8 mouse cellular contexts compared by ENCODE assay signal in genomic region chr15:102670767-102671575, GRCm38 (mm10). TPM values are rescaled to one million over a fixed set of nuclear protein-coding genes. Genes with fewer than 3 reads are reported as not detected.
DNase-seq lines count a peak whose midpoint lies in the region; ATAC-seq lines count a peak whose summit lies in the region.

No protein-coding gene starts in this region.

- no peaks in the 10 kb centered on the region for H3K27me3 ChIP-seq in hindbrain, embryonic 16.5 days (replicated peaks; ENCODE audit: control insufficient read depth, insufficient read depth, low read length)

- peak overlapping the region; percentile 97 for H3K27ac ChIP-seq in hindbrain, embryonic 16.5 days (ENCODE audit: low read depth, low read length)
- H3K27ac ChIP-seq in macrophage, result peak overlapping the region; percentile 71

- peak overlapping the region; percentile 83 for H3K9ac ChIP-seq in hindbrain, embryonic 16.5 days (ENCODE audit: low read depth, low read length)

- DNase-seq in R1 (ENCODE audit: low read depth, low spot score), result peak; percentile 100
- DNase-seq in cerebellum, postnatal 25 days, result peak; percentile 100
- DNase-seq in frontal cortex, postnatal 36 days (ENCODE audit: low spot score in 2 of 2), result peak; percentile 95 to 97
- DNase-seq in left cerebral cortex, adult 18-20 months (ENCODE audit: low spot score in 2 of 2), result peak; percentile 94 to 97
- DNase-seq in right cerebral cortex, adult 18-20 months, result peak; percentile 98
- DNase-seq in urinary bladder, postnatal 10 days (ENCODE audit: low spot score), result peak; percentile 88

- WGBS in hindbrain, embryonic 16.5 days, result under 1% methylated on average over 53 of the region's 53 CpGs
- 1% methylated on average over 50 of the region's 53 CpGs for WGBS in macrophage (ENCODE audit: missing documents)

- no peaks in the 10 kb centered on the region for H3K9me3 ChIP-seq in hindbrain, embryonic 16.5 days (ENCODE audit: control insufficient read depth, low read length)

- H3K4me2 ChIP-seq in hindbrain, embryonic 16.5 days (ENCODE audit: low read length), result peak overlapping the region; percentile 74

- H3K4me1 ChIP-seq in hindbrain, embryonic 16.5 days (ENCODE audit: control insufficient read depth, insufficient read depth, low read depth, low read length), result peaks cover 24% of the 10 kb centered on the region

- ATAC-seq in hindbrain, embryonic 16.5 days, result peak; percentile 93

- peak overlapping the region; percentile 53 for H3K4me3 ChIP-seq in hindbrain, embryonic 16.5 days (ENCODE audit: low read length)
- H3K4me3 ChIP-seq in macrophage (ENCODE audit: inconsistent target), result peak overlapping the region; percentile 83

- H3K79me2 ChIP-seq in macrophage (ENCODE audit: inconsistent target), result peaks cover 33% of the 10 kb centered on the region

- H3K36me3 ChIP-seq in hindbrain, embryonic 16.5 days (ENCODE audit: control insufficient read depth, insufficient read depth, low read length), result peaks cover 4% of the 10 kb centered on the region; the same call in 1 of the 2 replicates
- H3K36me3 ChIP-seq in macrophage (ENCODE audit: inconsistent target), result peaks cover 13% of the 10 kb centered on the region; the same call in 1 of the 2 replicates

RNA-seq across cellular contexts. Expression of gene Atp5g2, which starts 1.2 kb away (rescaled TPM):
- polyA plus RNA-seq in hindbrain, embryonic 16.5 days (2015; fragmentation: Nextera tagmentation; extraction: Ambion mirVana), result 41.0 and 50.2 TPM in 2 replicates
- total RNA-seq in left cerebral cortex, adult 18-20 months (2021), result 10 to 100 TPM in 1 of 2 experiments, 1 to 10 TPM in 1; 7.8 to 11.6 TPM
- 10 to 100 TPM in 23 of 26 experiments, 1 to 10 TPM in 3; 3.2 to 47.9 (median 19.3) TPM for total RNA-seq in macrophage (2018; cell fraction: chromatin; rRNA removed)
- 100 to 1,000 TPM; 127 to 273 (median 180) TPM for total RNA-seq in macrophage (2018; cell fraction: cytosol; rRNA removed)
- 10 to 100 TPM; 17.7 to 73.0 (median 39.7) TPM for total RNA-seq in macrophage (2018; cell fraction: nucleus; rRNA removed)
- polyA plus RNA-seq in macrophage (2018), result 113 to 295 TPM (median 267 TPM) in 3 replicates

RNA-seq across cellular contexts. Expression of gene Atf7, which starts 45.7 kb away (rescaled TPM):
- polyA plus RNA-seq in hindbrain, embryonic 16.5 days (2015; fragmentation: Nextera tagmentation; extraction: Ambion mirVana), result 16.5 and 20.6 TPM in 2 replicates
- 10 to 100 TPM; 33.9 to 36.3 TPM for total RNA-seq in left cerebral cortex, adult 18-20 months (2021)
- 100 to 1,000 TPM in 19 of 26 experiments, 10 to 100 TPM in 7; 64.8 to 224 (median 147) TPM for total RNA-seq in macrophage (2018; cell fraction: chromatin; rRNA removed)
- 10 to 100 TPM; 48.9 to 92.4 (median 83.0) TPM for total RNA-seq in macrophage (2018; cell fraction: cytosol; rRNA removed)
- 100 to 1,000 TPM in 18 of 26 experiments, 10 to 100 TPM in 8; 62.7 to 255 (median 126) TPM for total RNA-seq in macrophage (2018; cell fraction: nucleus; rRNA removed)
- 36.4 to 59.3 TPM (median 45.3 TPM) in 3 replicates for polyA plus RNA-seq in macrophage (2018)

RNA-seq across cellular contexts. Expression of gene Gm28047, which starts 46.1 kb away (rescaled TPM):
- polyA plus RNA-seq in hindbrain, embryonic 16.5 days (2015; fragmentation: Nextera tagmentation; extraction: Ambion mirVana), result not detected in 2 replicates
- not detected for total RNA-seq in left cerebral cortex, adult 18-20 months (2021)
- total RNA-seq in macrophage (2018; cell fraction: chromatin; rRNA removed), result 1 to 10 TPM in 1 of 26 experiments, not detected in 25; 1.0 TPM
- under 1 TPM in 7 of 26 experiments, not detected in 19; 0.10 to 0.95 (median 0.22) TPM for total RNA-seq in macrophage (2018; cell fraction: cytosol; rRNA removed)
- total RNA-seq in macrophage (2018; cell fraction: nucleus; rRNA removed), result 1 to 10 TPM in 3 of 26 experiments, under 1 TPM in 1, not detected in 22; 0.67 to 6.6 (median 1.1) TPM
- 0.19 TPM in 1 of 3 replicates, not detected in the others for polyA plus RNA-seq in macrophage (2018)

RNA-seq across cellular contexts. Expression of gene Calcoco1, which starts 51.0 kb away (rescaled TPM):
- 34.6 and 40.9 TPM in 2 replicates for polyA plus RNA-seq in hindbrain, embryonic 16.5 days (2015; fragmentation: Nextera tagmentation; extraction: Ambion mirVana)
- 10 to 100 TPM; 75.1 to 75.6 TPM for total RNA-seq in left cerebral cortex, adult 18-20 months (2021)
- 100 to 1,000 TPM in 1 of 26 experiments, 10 to 100 TPM in 22, 1 to 10 TPM in 3; 6.3 to 109 (median 28.2) TPM for total RNA-seq in macrophage (2018; cell fraction: chromatin; rRNA removed)
- total RNA-seq in macrophage (2018; cell fraction: cytosol; rRNA removed), result 10 to 100 TPM; 11.1 to 37.3 (median 21.5) TPM
- total RNA-seq in macrophage (2018; cell fraction: nucleus; rRNA removed), result 10 to 100 TPM in 25 of 26 experiments, 1 to 10 TPM in 1; 10.0 to 64.9 (median 17.6) TPM
- 11.1 to 58.2 TPM (median 32.4 TPM) in 3 replicates for polyA plus RNA-seq in macrophage (2018)

Comparison
In these comparisons a context has a peak if more than half of its experiments do, and no peak if none do; other contexts are left out.
1. Peak in every context shown above with its lines: DNase-seq, ATAC-seq, H3K4me3 ChIP-seq and H3K27ac ChIP-seq.